Mouse (Mus musculus) forebrain, embryonic 10.5 days (tissue): ENCODE results near the gene Dpf3. TPM values are rescaled to one million over a fixed set of nuclear protein-coding genes. Genes with fewer than 3 reads are reported as not detected.
A peak's percentile ranks its signal among the peaks of the same experiment; 100 is the strongest.

Experiments
- DNase-seq: peaks from one replicate; pipeline ENCODE4 v3.0.0-alpha.2; 2017; ENCODE audit warnings: low spot score; ENCODE audit errors: extremely low spot score
- H3K27ac ChIP-seq: fragments of 300-500 bp; sonication (generic); 2 replicates; pipeline ENCODE4 v1.5.1; 2016; ENCODE audit warnings: mild to moderate bottlenecking
- H3K27me3 ChIP-seq: fragments of 300-500 bp; sonication (generic); 2 replicates; pipeline ENCODE4 v1.6.1; 2016; ENCODE audit warnings: mild to moderate bottlenecking; ENCODE audit not compliant: poor library complexity, severe bottlenecking
- H3K36me3 ChIP-seq: fragments of 300-500 bp; sonication (generic); replicated peaks from 2 replicates; pipeline ENCODE4 v1.6.1; 2016; ENCODE audit warnings: mild to moderate bottlenecking, moderate library complexity
- H3K4me1 ChIP-seq: fragments of 300-500 bp; sonication (generic); 2 replicates; pipeline ENCODE4 v1.6.1; 2016
- H3K4me3 ChIP-seq: fragments of 300-500 bp; sonication (generic); 2 replicates; pipeline ENCODE4 v1.5.1; 2016; ENCODE audit warnings: mild to moderate bottlenecking, moderate library complexity
- H3K9me3 ChIP-seq: fragments of 300-500 bp; sonication (generic); 2 replicates; pipeline ENCODE4 v1.6.1; 2016; ENCODE audit warnings: mild to moderate bottlenecking, moderate library complexity
- WGBS: fragments of 180-500 bp; shearing (Covaris S2); methylation state at CpG from one replicate; pipeline ENCODE4 v1.1.7; 2016; 5-methylcytosine and 5-hydroxymethylcytosine counted together
- polyA plus RNA-seq: library from polyadenylated mRNA; unstranded; fragments of >200 nt; fragmentation: Nextera tagmentation; extraction: Ambion mirVana; gene quantifications from 2 replicates; pipeline ENCODE4 v1.2.1, GENCODE M21; 2016

Gene Dpf3
- polyA plus RNA-seq, result 1.2 and 2.2 TPM in 2 replicates

DNA sequence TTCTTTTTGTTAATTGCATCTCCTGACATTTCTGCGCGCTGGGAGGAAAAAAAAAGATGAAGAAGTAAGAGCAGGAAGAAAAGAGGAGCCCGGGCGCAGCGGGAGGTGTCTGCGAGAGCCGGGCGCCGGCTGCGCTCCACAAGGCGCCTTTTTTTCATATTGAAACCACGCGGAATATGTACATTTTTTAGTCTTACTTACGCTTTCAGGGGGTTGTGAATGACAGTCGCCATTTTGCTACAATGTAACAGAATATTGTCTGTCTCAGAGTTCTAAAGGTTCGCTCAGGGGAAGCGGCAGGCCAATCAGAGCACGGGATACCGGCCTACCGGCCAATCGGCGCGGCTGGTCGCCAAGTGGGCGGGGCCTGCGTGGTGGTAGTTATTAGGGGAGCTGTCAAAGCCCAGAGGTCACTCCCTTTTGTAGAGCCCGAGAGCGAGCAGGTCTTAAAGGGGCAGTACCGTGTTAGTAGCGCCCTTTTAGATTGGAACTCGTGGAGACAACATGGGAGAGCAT is at the start of gene Dpf3:
Gene Dpf3 (minus strand): TSS at position 241 of the 516 bp plus-strand sequence.
- WGBS, result 0% methylated on average over 31 of the region's 31 CpGs
- peak within 1 kb of the TSS; percentile 79 for H3K27ac ChIP-seq
- H3K36me3 ChIP-seq, result no peaks in the 10 kb centered on the region
- H3K4me1 ChIP-seq, result peaks cover 44% of the 10 kb centered on the region
- peaks cover 65% of the 10 kb centered on the region for H3K27me3 ChIP-seq
- peak within 1 kb of the TSS; percentile 74 for H3K4me3 ChIP-seq
- peak; percentile 97 for DNase-seq
- peaks cover 7% of the 10 kb centered on the region; the same call in 1 of the 2 replicates for H3K9me3 ChIP-seq

DNA sequence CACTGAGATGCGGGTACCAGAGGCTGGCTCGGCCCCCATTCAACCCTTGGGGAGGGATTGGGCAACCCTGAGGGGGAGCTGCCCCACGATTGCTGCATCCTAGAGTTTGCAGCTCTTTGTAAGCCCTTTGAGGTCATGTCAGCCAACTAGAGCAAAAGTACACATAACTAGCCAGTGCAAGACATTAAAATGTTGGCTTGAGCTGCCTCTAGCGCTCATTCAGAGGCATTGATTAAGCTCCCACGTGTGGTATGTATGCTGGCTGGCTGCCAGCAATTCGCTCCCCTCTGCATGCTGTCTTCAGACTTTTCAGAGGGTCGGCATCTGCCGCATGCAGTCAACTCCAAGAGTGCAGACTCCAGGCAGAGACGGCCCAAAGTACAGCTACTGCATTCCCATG is 48.5 kb upstream of the Dpf3 start:
- DNase-seq, result no peak
- 89% methylated on average over 9 of the region's 9 CpGs for WGBS
- Histone ChIP-seq H3K4me1 (0 out of 2 replicates have a peak, but pooled peaks cover 4% of the 10 kb centered on the region), H3K4me3 (no peak overlapping the region), H3K36me3 (peaks cover 77% of the 10 kb centered on the region), H3K27ac (no peak overlapping the region), H3K27me3 (no peaks in the 10 kb centered on the region), H3K9me3 (no peaks in the 10 kb centered on the region)

DNA sequence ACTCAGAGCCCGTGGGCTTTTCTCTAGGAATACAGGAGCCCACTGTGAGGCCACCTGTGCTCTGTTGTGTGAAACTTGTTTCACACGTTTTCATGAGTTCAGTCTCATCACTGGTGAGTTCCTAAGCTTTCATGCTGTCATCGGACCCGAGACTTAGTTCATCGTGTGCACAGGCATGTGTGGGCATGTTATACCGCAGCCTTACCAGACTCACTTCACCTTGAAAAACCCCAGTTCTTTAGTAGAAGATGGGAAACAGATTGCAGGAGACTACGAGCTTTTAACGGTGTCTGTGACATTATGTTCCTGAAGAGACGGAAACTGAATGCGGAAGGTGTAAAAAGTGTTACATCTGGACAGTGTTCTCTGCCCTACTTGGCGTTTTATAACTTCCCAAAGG is 47.9 kb upstream of the Dpf3 start:
- no peak overlapping the region for H3K27ac ChIP-seq
- H3K36me3 ChIP-seq, result peaks cover 71% of the 10 kb centered on the region
- H3K4me3 ChIP-seq, result no peak overlapping the region
- WGBS, result 90% methylated on average over 11 of the region's 11 CpGs
- no peak for DNase-seq
- H3K27me3 ChIP-seq, result no peaks in the 10 kb centered on the region
- H3K9me3 ChIP-seq, result no peaks in the 10 kb centered on the region
- H3K4me1 ChIP-seq, result 0 out of 2 replicates have a peak, but pooled peaks cover 4% of the 10 kb centered on the region

DNA sequence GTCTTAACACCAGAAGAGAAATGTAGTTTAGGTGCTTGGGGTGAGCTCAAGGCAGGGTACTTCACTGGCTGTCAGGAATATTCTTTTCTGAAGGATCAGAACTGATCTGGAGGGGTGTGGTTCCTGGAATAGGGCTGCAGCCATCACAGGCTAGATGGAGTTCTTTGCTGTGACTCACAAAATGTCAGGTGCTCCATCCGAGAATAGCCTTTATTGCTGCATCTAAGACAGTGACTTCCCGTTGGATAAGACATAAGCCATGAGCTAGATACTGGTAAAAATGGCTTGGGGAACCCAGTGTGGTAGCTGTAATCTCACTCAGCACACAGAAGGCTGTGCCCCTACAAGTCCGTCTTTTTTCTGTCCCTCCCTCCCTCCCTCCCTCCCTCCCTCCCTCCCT is 46.7 kb upstream of the Dpf3 start:
- Histone ChIP-seq H3K9me3 (no peaks in the 10 kb centered on the region), H3K27me3 (no peaks in the 10 kb centered on the region), H3K36me3 (peaks cover 63% of the 10 kb centered on the region), H3K27ac (no peak overlapping the region), H3K4me3 (no peak overlapping the region), H3K4me1 (0 out of 2 replicates have a peak, but pooled peaks cover 4% of the 10 kb centered on the region)
- 97% methylated on average over 3 of the region's 3 CpGs for WGBS
- DNase-seq, result no peak

DNA sequence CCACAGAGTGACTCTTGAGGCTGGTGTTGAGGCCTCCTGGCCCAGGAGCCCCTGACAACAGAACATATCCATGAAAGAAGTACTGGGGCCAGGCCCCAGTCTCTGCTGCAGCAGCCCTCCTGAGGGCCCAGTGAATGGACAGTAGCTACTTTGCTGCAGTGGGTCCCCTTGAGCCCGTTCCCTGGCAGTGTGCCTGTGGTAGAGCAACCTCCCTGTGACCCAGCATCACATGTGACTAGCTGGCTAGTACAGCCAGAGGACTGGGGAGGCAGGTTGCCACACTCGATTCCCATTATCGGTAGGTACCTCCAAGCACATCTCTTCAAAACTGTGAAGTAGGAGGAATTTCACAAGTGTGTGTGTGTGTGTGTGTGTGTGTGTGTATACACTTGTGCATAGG is 45.5 kb upstream of the Dpf3 start:
- H3K4me3 ChIP-seq, result no peak overlapping the region
- peaks cover 53% of the 10 kb centered on the region for H3K36me3 ChIP-seq
- H3K27me3 ChIP-seq, result no peaks in the 10 kb centered on the region
- no peaks in the 10 kb centered on the region for H3K9me3 ChIP-seq
- peaks cover 7% of the 10 kb centered on the region; the same call in 1 of the 2 replicates for H3K4me1 ChIP-seq
- no peak for DNase-seq
- 87% methylated on average over 3 of the region's 3 CpGs for WGBS
- H3K27ac ChIP-seq, result no peak overlapping the region

DNA sequence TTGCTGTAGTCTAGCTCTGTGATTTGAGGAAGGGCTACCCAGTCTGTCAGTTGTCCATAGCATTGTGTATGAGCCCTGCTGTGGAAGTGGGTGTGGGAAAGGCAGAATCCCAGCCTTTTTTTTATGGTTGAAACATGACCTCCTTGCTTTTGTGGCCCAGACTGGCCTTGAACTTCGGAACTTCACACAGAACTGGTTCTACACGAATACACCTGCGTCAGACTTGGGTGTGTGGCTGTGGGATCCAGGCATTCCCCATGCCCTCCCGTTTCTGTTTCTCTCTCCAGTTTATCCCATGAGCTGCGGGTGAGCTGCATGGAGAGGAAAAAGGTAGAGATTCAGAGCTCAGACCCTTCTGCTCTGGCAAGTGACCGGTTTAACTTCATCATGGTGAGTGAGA is 44.5 kb upstream of the Dpf3 start:
- no peaks in the 10 kb centered on the region for H3K27me3 ChIP-seq
- H3K36me3 ChIP-seq, result peaks cover 45% of the 10 kb centered on the region
- no peak for DNase-seq
- no peak overlapping the region for H3K27ac ChIP-seq
- H3K4me1 ChIP-seq, result peaks cover 14% of the 10 kb centered on the region; the same call in 1 of the 2 replicates
- WGBS, result 94% methylated on average over 6 of the region's 6 CpGs
- no peaks in the 10 kb centered on the region for H3K9me3 ChIP-seq
- no peak overlapping the region for H3K4me3 ChIP-seq

DNA sequence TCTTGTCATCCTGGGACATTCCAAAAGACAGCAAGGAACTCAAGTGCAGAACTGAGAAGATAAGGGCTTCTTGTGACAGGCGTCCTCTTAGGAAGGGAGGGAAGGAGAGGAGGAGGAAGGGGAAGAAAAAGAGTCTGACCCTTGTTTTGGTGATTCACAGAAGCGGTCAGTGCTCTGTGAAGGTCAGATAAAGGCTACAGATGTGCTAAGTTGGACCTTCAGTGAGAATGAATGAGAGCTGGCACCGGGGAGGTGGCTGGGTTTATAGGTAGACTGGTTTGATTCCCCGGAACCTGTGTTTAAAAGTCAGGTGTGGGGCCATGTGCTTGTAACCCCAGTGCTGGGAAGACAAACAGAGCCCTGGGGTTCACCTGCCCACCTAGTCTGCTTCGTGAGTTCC is 41.1 kb upstream of the Dpf3 start:
- no peak overlapping the region for H3K27ac ChIP-seq
- no peaks in the 10 kb centered on the region for H3K27me3 ChIP-seq
- 93% methylated on average over 5 of the region's 5 CpGs for WGBS
- H3K4me3 ChIP-seq, result no peak overlapping the region
- DNase-seq, result no peak
- no peaks in the 10 kb centered on the region for H3K9me3 ChIP-seq
- H3K36me3 ChIP-seq, result peaks cover 19% of the 10 kb centered on the region
- peaks cover 20% of the 10 kb centered on the region for H3K4me1 ChIP-seq

DNA sequence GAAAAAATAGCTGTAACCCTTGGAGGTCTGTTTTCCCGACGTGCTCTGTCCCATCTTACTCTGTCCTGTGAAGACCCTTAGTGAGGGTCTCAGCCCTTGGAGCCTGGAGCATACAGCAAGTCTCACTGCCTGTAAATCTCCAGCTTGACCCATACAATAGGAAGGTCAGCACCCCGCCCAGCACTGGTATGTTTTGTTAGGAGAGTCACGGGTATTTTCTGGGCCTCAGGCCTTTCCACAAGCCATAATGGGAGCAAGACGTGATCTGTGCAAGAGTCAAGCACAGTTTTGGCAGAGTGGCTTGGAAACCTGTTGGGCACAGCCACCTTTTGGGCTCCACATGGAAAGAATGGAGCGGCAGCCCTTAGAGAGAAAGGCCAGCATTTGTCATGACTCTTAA is 40.3 kb upstream of the Dpf3 start:
- Histone ChIP-seq H3K4me3 (no peak overlapping the region), H3K27ac (no peak overlapping the region), H3K9me3 (no peaks in the 10 kb centered on the region), H3K36me3 (peaks cover 16% of the 10 kb centered on the region), H3K4me1 (peaks cover 26% of the 10 kb centered on the region), H3K27me3 (no peaks in the 10 kb centered on the region)
- no peak for DNase-seq
- WGBS, result 67% methylated on average over 6 of the region's 6 CpGs

DNA sequence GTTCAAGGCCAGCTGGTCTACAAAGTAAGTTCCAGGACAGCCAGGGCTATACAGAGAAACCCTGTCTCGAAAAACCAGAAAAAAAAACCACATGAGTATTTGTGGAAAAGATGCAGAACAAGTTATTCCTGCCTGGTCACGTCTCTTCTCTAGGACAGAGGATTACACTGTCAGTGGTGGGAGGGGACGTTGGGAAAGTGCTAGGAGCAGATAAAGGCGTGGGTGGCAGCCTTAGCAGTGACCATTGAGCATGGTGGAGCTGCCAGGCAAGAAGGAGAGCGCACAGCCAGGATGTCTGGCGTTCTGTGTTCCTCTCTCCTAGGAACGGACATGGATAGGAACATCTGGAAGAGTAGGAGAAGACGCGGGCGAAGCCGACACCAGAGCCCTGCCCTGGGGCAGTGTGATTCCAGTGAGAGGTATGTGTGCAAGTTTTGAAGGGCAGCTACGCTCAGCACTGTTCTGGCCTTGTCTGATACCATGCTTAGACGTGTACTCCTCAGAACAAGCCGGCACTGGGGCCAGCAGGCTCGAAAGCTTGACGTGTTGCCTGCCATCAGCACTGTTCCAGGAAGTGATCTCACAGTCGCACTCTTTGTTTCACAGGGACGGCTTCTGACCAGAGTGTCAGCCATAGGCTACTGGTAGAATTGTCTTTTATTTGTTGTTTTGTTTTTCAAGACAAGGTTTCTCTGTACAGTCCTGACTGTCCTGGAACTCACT is 38.5 kb upstream of the Dpf3 start:
- WGBS, result 78% methylated on average over 18 of the region's 18 CpGs
- Histone ChIP-seq H3K9me3 (no peaks in the 10 kb centered on the region), H3K4me1 (peaks cover 32% of the 10 kb centered on the region), H3K36me3 (peaks cover 9% of the 10 kb centered on the region), H3K27ac (no peak overlapping the region), H3K27me3 (no peaks in the 10 kb centered on the region), H3K4me3 (no peak overlapping the region)
- DNase-seq, result no peak

DNA sequence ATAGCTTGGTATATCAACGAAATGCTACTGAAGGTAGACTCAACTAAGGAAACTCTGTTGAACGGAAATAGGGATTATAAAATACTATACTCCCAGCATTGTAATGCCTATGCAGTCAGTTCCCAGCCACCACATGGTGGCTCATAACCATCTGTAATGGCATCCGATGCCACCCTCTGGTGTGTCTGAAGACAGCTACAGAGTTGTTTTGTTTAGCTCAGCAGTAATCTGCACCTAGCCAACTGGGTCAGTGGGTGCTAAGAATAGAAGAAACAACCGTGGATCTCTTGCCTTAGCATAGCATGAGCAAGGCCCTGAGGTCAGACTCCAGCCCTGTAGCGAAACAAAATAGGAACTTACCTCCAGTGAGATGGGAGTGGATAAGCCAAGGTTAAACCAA is 36.8 kb upstream of the Dpf3 start:
- DNase-seq, result no peak
- peaks cover 4% of the 10 kb centered on the region; the same call in 1 of the 2 replicates for H3K36me3 ChIP-seq
- H3K27me3 ChIP-seq, result no peaks in the 10 kb centered on the region
- H3K4me1 ChIP-seq, result peaks cover 45% of the 10 kb centered on the region
- H3K27ac ChIP-seq, result no peak overlapping the region
- H3K4me3 ChIP-seq, result no peak overlapping the region
- no peaks in the 10 kb centered on the region for H3K9me3 ChIP-seq
- WGBS, result 86% methylated on average over 5 of the region's 5 CpGs

DNA sequence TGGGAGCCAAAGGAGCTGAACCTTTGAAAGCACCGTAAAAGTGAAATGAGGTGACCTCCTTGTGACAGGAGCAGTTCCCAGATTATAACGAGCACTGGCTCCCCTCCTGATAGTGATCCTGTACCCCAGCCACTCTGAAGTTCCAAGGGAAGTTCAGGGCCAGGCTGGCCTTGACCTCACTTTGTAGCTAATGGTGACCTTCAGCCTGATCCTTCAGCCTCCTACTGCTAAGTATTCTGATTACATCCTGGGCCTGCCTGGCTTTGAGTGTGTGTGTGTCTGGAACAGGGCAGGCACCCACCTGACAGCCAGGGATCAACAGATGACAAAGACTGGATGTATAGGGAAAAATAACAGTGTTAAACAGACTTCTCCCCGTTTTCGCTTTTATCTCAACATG is 36.4 kb upstream of the Dpf3 start:
- Histone ChIP-seq H3K9me3 (no peaks in the 10 kb centered on the region), H3K4me3 (no peak overlapping the region), H3K27ac (no peak overlapping the region), H3K27me3 (no peaks in the 10 kb centered on the region), H3K4me1 (peaks cover 45% of the 10 kb centered on the region), H3K36me3 (peaks cover 2% of the 10 kb centered on the region; the same call in 1 of the 2 replicates)
- 78% methylated on average over 4 of the region's 4 CpGs for WGBS
- no peak for DNase-seq

DNA sequence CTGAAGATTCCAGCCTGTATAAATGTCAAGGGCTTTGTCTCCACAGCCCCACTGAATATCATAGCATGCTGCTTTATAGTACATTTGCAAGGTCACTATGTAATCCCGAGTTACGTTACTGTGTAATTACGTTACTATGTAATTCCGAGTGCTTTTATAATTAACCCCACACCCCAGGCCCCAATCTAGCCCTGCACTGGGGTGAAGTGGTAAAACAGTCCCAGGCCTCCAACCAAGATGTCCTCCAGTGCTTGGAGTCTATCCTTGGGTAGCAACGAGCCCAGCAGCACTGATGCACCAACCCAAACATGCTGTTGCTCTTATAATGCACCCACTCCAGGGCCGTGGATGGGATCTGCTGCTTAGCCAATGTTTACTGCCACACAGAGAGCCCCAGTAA is 35.5 kb upstream of the Dpf3 start:
- H3K4me1 ChIP-seq, result peaks cover 43% of the 10 kb centered on the region
- H3K36me3 ChIP-seq, result peaks cover 2% of the 10 kb centered on the region; the same call in 1 of the 2 replicates
- H3K4me3 ChIP-seq, result no peak overlapping the region
- WGBS, result 93% methylated on average over 6 of the region's 6 CpGs
- no peak overlapping the region for H3K27ac ChIP-seq
- H3K27me3 ChIP-seq, result no peaks in the 10 kb centered on the region
- H3K9me3 ChIP-seq, result no peaks in the 10 kb centered on the region
- no peak for DNase-seq

DNA sequence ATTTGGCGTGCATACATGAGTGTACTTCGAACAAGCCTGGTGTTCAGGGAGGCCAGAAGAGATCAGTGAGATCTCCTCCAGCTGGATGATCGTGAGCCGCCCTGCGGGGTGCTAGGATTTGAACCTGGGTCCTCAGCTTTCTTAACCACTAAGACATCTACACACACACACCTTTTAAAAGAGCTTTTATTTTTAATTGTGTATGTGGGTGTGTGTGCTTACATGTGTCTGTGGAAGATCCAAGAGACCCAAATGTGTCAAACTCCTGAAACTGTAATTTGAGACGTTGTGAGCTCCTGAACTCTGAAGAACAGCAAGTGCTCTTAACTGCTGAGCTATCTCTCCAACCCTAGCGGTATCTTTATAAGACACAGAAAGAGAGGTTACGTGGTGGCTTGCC is 33.6 kb upstream of the Dpf3 start:
- 46% methylated on average over 8 of the region's 8 CpGs for WGBS
- DNase-seq, result no peak
- no peaks in the 10 kb centered on the region for H3K36me3 ChIP-seq
- H3K27me3 ChIP-seq, result no peaks in the 10 kb centered on the region
- peak overlapping the region; percentile 77 for H3K4me3 ChIP-seq
- no peak overlapping the region for H3K27ac ChIP-seq
- H3K9me3 ChIP-seq, result no peaks in the 10 kb centered on the region
- H3K4me1 ChIP-seq, result peaks cover 40% of the 10 kb centered on the region
